Mouse (Mus musculus): ENCODE measurements around the gene Ift27.

Ift27 gene

GRCm38 (mm10) chr15:78173972-78174886 lies at the start of gene Ift27:
Gene Ift27, minus strand, starts transcription at chr15:78174107.
- in situ Hi-C loops (cut with MboI; ENCODE audit: low pct_unique_long_range_greater_than_20kb in 1 of 2, low sequenced_read_pairs in 2 of 2, unreplicated experiment in 1 of 2) = no loop called here

DNA sequence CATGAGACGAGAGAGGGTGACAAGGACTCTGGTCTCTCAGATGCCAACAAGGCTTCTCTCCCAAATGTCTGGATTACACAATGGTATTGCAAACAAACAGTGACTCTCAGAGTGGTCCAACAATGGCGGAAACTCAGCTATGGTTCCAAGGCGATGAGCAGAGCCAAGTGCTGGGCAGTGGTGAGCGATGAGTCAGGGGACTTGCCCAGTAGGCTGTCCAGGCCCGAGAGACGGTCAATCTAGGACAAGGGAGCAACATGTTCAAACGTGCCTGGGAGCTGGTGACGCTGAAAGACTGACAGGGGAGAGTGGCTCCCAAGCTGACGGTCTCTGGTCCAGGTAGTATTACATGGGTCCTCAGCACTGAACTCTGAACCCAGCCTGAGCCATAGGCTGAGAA lies 41.4 kb upstream of the Ift27 start:
- in situ Hi-C loops (cut with MboI; ENCODE audit: low pct_unique_long_range_greater_than_20kb in 1 of 2, low sequenced_read_pairs in 2 of 2, unreplicated experiment in 1 of 2) = no loop called here

- in situ Hi-C loops (cut with MboI; ENCODE audit: low pct_unique_long_range_greater_than_20kb in 1 of 2, low sequenced_read_pairs in 2 of 2, unreplicated experiment in 1 of 2) = no loop called here
These were observed 37.5 kb upstream of the Ift27 start for GRCm38 (mm10) chr15:78211367-78211766.

- in situ Hi-C loops (cut with MboI; ENCODE audit: low pct_unique_long_range_greater_than_20kb in 1 of 2, low sequenced_read_pairs in 2 of 2, unreplicated experiment in 1 of 2) = no loop called here
These were observed 36.3 kb upstream of the Ift27 start for GRCm38 (mm10) chr15:78210203-78210602.

DNA sequence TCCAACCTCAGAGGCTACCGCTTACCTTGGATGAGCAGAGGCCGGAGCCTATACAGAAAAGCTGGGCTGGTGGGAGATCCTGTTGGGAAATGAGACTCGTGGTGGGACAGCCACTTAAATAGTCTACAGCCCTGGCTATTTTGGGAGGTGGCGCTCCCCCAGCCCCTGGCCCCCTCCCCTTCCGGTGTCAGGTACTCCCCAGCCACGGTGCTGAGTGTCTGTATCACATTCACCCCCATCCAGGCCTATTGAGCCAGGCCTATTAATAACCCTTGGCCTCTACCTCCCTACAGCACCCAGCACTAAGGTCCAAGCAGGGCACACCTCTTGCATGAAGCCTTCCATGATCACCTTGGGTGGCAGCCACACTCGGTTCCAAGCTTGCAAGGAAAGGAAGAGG lies 32.4 kb upstream of the Ift27 start, which contains the start of gene Pvalb:
Pvalb (minus strand) TSS at position 89 of the 400 bp plus-strand sequence.
- in situ Hi-C loops (cut with MboI; ENCODE audit: low pct_unique_long_range_greater_than_20kb in 1 of 2, low sequenced_read_pairs in 2 of 2, unreplicated experiment in 1 of 2) = no loop called here

- in situ Hi-C loops (cut with MboI; ENCODE audit: low pct_unique_long_range_greater_than_20kb in 1 of 2, low sequenced_read_pairs in 2 of 2, unreplicated experiment in 1 of 2) = no loop called here
These were observed 31.3 kb upstream of the Ift27 start for GRCm38 (mm10) chr15:78205192-78205591.

- in situ Hi-C loops (cut with MboI; ENCODE audit: low pct_unique_long_range_greater_than_20kb in 1 of 2, low sequenced_read_pairs in 2 of 2, unreplicated experiment in 1 of 2) = no loop called here
These were observed 30.3 kb upstream of the Ift27 start for GRCm38 (mm10) chr15:78204053-78204847.

DNA sequence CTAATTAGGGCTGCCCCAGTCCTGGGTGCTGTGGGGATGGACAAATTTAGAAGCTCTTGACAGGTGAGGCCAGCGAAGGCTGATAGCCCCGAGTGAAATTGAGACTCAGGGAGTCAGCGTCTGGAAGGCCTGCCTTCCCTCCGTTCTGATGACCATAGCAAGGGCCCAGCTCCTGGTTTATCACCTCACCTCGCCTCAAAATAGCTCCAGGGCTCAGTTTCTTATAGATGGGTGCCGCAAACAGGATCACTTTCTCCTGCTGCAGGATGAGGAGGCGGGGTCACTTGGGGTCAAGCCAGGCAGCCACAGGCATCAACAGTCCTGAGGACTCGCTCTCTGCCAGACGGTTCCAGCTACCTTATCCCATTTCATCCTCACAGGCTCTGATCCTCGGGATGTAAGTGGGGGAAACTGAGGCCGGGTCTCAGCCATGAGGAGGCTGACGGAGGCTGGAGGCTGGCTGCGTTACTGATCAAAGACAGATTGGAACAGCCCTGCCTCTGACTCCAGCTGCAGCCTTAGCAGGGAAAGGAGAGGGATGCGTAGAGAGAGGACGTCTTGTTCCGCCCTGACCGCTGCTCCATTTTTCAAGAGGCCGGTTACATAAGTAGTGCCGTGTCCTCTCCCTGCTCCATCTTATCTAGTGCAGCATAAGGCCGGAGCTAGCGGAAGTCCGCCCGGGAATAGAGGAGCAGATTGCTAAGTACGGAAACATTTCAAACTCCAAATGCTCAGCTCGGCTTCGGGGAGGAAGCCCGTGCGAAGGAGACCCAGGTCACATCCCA lies 21.4 kb upstream of the Ift27 start:
- in situ Hi-C loops (cut with MboI; ENCODE audit: low pct_unique_long_range_greater_than_20kb in 1 of 2, low sequenced_read_pairs in 2 of 2, unreplicated experiment in 1 of 2) = no loop called here

- in situ Hi-C loops (cut with MboI; ENCODE audit: low pct_unique_long_range_greater_than_20kb in 1 of 2, low sequenced_read_pairs in 2 of 2, unreplicated experiment in 1 of 2) = no loop called here
These were observed 20.4 kb upstream of the Ift27 start for GRCm38 (mm10) chr15:78194320-78194719.

DNA sequence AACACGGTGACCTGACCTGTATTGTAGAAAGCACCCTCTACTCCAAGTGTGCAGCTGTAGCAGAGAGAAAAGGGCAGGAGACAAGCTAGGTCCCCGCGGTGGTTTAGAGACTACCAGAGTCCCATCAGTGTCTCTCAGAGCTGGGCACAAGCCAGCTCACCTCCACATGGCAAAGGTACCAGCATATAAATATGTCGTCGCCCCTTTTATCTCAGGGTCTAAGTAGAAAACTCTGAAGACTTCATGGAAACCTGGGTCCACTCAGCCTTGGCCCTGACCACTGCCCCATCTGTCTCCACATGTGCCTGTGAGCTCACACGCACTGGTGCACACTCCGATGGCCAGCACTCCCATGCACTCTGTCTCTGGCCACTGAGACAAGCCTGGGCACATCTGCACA lies 15.7 kb upstream of the Ift27 start:
- in situ Hi-C loops (cut with MboI; ENCODE audit: low pct_unique_long_range_greater_than_20kb in 1 of 2, low sequenced_read_pairs in 2 of 2, unreplicated experiment in 1 of 2) = no loop called here

DNA sequence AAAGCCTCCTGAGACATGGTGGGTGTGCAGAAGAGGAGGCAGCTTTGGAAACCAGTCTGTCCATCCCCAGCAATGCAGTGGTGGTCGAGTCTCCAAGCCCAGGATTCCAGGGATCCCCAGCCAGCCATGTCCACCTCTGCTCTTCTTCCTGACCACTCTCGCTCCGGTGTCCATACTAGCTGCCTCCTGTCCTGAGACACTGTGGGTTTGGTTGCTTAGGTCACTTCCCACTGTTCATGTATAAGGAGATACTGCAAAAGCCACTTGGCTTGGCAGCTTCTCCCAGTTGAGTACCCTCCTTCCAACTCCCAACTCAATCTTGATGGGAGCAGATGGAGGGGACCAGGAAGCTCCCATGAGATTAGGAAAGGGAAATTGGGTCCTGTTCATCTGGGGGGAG lies 14.6 kb upstream of the Ift27 start:
- in situ Hi-C loops (cut with MboI; ENCODE audit: low pct_unique_long_range_greater_than_20kb in 1 of 2, low sequenced_read_pairs in 2 of 2, unreplicated experiment in 1 of 2) = no loop called here

- in situ Hi-C loops (cut with MboI; ENCODE audit: low pct_unique_long_range_greater_than_20kb in 1 of 2, low sequenced_read_pairs in 2 of 2, unreplicated experiment in 1 of 2) = no loop called here
These were observed 13.0 kb upstream of the Ift27 start for GRCm38 (mm10) chr15:78186906-78187305.

GRCm38 (mm10) chr15:78185609-78186008 lies 11.7 kb upstream of the Ift27 start:
- in situ Hi-C loops (cut with MboI; ENCODE audit: low pct_unique_long_range_greater_than_20kb in 1 of 2, low sequenced_read_pairs in 2 of 2, unreplicated experiment in 1 of 2) = no loop called here

DNA sequence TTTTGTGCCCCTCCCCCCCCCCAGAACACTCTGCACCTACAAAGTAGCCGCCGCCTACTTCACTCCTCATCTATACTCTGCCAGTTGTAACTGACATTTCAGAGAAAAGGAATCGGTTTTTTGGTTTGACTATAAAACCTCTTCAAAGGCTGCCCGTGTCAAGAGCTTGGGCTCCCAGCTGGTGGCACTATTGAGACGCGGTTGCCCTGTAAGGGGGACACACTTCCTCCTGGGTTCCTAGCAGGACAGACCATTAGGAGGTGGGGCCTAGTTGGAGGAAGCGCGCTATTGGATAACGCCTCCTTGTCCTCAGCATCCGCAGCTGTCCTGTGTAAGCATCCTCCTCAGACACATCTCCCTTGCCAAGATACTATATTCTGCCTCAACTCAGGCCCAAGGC lies 10.9 kb upstream of the Ift27 start:
- in situ Hi-C loops (cut with MboI; ENCODE audit: low pct_unique_long_range_greater_than_20kb in 1 of 2, low sequenced_read_pairs in 2 of 2, unreplicated experiment in 1 of 2) = no loop called here

GRCm38 (mm10) chr15:78181701-78182405 lies 7.9 kb upstream of the Ift27 start:
- in situ Hi-C loops (cut with MboI; ENCODE audit: low pct_unique_long_range_greater_than_20kb in 1 of 2, low sequenced_read_pairs in 2 of 2, unreplicated experiment in 1 of 2) = no loop called here

- in situ Hi-C loops (cut with MboI; ENCODE audit: low pct_unique_long_range_greater_than_20kb in 1 of 2, low sequenced_read_pairs in 2 of 2, unreplicated experiment in 1 of 2) = no loop called here
These were observed 5.9 kb upstream of the Ift27 start for GRCm38 (mm10) chr15:78179775-78180174.

DNA sequence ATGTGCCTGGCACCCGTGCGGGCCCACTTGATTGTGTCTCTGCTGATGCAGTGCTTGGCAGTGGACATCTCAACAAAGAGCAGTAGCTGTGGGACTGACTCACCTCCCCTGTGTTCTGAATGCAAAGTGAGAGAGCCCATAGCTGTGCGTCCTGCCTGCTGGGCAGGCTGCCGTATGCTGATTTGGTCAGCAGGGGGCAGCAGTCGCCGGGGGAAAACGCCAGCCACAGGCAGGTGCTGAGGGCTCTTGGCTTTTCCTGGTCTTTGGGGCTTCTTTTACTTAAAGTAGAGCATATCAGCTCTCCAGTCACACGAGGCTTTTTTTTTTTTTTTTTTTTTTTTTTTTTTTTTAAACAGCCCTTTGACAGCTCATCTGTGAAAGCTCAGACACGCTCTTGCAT lies 4.5 kb upstream of the Ift27 start:
- in situ Hi-C loops (cut with MboI; ENCODE audit: low pct_unique_long_range_greater_than_20kb in 1 of 2, low sequenced_read_pairs in 2 of 2, unreplicated experiment in 1 of 2) = no loop called here

DNA sequence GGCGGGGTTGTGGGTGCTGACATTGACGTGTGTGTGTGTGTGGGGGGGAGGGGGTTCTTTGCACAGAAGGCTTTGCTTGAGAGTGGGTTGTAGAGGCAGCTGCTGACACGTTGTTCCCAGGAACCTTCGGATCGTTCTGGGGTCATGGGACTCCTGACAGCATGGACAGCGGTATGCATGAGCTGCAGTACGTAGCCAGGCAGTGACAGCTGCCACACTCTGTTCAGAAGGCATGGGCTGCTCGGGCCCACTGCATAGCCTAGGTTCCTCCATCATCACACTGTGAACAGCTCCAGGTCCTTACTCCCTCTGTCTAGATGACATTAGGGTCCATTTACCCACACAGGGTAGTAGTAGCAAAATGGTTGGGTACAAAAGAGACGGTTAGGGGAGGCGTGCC lies 3.4 kb upstream of the Ift27 start:
- in situ Hi-C loops (cut with MboI; ENCODE audit: low pct_unique_long_range_greater_than_20kb in 1 of 2, low sequenced_read_pairs in 2 of 2, unreplicated experiment in 1 of 2) = no loop called here

Measured in mouse embryonic stem cell (cell line).